Mouse (Mus musculus) E14TG2a.4 (cell line): Measurements from ENCODE around the gene Ptpn18.

ENCODE experiments used
- CTCF ChIP-seq: conservative IDR thresholded peaks from 2 replicates; pipeline ENCODE4 v1.5.1; 2014; ENCODE audit warnings: low read length
- POU5F1 ChIP-seq: IDR thresholded peaks from 2 replicates; pipeline ENCODE4 v1.6.1; 2014; ENCODE audit warnings: low read length, borderline replicate concordance

GRCm38 (mm10) chr1:34459284-34460060 lies at the start of gene Ptpn18:
- TF ChIP-seq CTCF (no peak), POU5F1 (no peak)
